Mouse (Mus musculus) CD8-positive naive resting alpha-beta T cell, adult 2 months (primary cell): ENCODE data around the gene Vmn2r54.
"Not testable (repeated sequence)": the region's sequence is repeated elsewhere in the genome, so short reads cannot be mapped to it uniquely, and the experiment has no call there.

Source experiments
- DNase-seq, 2 experiments: peaks; one replicate each; pipeline ENCODE4 v3.0.0; 2022; ENCODE audit warnings: low read depth in 2 of 2, low spot score in 2 of 2

The Vmn2r54 gene

DNA sequence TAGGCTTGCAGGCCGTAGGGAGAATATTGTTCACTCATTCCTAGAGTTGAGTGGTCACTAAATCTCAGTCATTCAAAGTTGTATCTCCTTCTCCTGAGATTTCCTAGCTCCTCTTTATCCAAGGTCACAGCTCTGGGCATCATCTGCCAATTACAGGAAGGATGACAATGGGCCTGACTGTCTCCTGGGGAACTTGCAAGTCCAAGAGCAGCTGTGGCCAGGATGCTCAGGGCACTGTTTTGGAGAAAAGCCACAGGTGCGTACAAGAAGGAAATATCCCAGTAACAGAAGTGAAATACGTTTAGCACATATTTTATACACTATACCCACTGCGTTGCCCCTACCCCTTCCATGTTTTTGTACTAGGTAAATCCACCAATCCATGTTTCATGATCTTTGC is at the start of gene Vmn2r54:
Gene Vmn2r54 (minus strand): TSS at position 101 of the 400 bp plus-strand sequence.
- DNase-seq: not testable (repeated sequence)

DNA sequence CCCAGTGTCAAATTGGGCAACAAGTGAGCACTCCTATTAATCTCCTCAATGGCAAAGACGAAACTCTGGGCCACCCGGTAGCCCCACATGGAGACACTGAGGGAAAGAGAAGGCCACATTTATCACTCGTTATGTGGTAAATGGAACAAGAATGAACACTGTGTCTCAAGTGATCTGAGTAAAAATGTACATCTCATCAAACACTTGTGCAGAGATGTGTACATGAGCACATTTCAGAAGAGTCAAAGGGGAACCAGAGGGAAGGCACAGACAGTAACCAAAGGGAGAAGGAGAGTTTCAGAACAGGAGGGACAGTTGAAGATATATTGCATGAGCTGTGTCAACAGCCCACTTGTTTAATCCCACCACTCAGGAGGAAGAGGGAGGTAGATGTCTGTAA is 44.8 kb upstream of the Vmn2r54 start, which contains the start of gene Vmn2r55:
Gene Vmn2r55 (minus strand): TSS at position 101 of the 400 bp plus-strand sequence.
- DNase-seq: not testable (repeated sequence)

DNA sequence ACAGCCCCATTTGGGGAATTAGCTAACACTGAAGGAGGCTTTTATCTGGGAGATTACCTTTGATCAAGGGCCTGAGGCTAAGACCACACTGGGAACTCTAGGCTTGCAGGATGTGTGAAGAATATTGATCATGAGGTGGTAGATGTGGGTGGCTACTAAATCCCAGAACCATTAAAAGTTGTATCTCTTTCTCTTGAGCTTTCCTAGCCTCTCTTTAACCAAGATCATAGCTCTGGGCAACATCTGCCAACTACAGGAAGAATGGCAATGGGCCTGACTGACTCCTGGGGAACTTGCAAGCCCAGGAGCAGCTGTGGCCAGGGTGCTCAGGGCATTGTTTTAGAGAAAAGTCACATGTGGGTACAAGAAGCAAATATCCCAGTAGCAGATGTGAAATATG is 31.4 kb downstream of the Vmn2r54 start, which contains the start of gene Vmn2r53:
Gene Vmn2r53 (minus strand): TSS at position 101 of the 400 bp plus-strand sequence.
- no peak for DNase-seq
